Mouse (Mus musculus): ENCODE measurements at regions not wholly inside any gene's neighbourhood (a gene's known extent, or its start where the extent isn't known, plus 50 kb on each side); places are given as distances from the start of the nearest gene placed in this dataset.
"Not testable (repeated sequence)": the region's sequence is repeated elsewhere in the genome, so short reads cannot be mapped to it uniquely, and the experiment has no call there.

- DNase-seq: no peak
These were observed 521.2 kb downstream of the Serpinb8 start for GRCm38 (mm10) chr1:108110984-108111383.

GRCm38 (mm10) chr1:108127393-108127792 is 537.6 kb downstream of the Serpinb8 start:
- DNase-seq: no peak

GRCm38 (mm10) chr1:108132006-108132405 is 542.2 kb downstream of the Serpinb8 start:
- no peak for DNase-seq

- not testable (repeated sequence) for DNase-seq
These were observed 545.5 kb downstream of the Serpinb8 start for GRCm38 (mm10) chr1:108135346-108135745.

- no peak for DNase-seq
These were observed 554.3 kb downstream of the Serpinb8 start for GRCm38 (mm10) chr1:108144114-108144513.

- DNase-seq: no peak
These were observed 591.8 kb downstream of the Serpinb8 start for GRCm38 (mm10) chr1:108181350-108182167.

GRCm38 (mm10) chr1:108182168-108182539 is 592.3 kb downstream of the Serpinb8 start:
- no peak for DNase-seq

GRCm38 (mm10) chr1:108224047-108224446 is 634.2 kb downstream of the Serpinb8 start:
- no peak for DNase-seq

- no peak for DNase-seq
These were observed 650.3 kb downstream of the Serpinb8 start for GRCm38 (mm10) chr1:108240152-108240551.

- no peak for DNase-seq
These were observed 665.3 kb downstream of the Serpinb8 start for GRCm38 (mm10) chr1:108255147-108255546.

- no peak for DNase-seq
These were observed 669.5 kb downstream of the Serpinb8 start for GRCm38 (mm10) chr1:108259355-108259754.

GRCm38 (mm10) chr1:108282099-108282498 is 692.3 kb downstream of the Serpinb8 start:
- no peak for DNase-seq

- DNase-seq: no peak
These were observed 696.8 kb downstream of the Serpinb8 start for GRCm38 (mm10) chr1:108286571-108286970.
